Mouse (Mus musculus): ENCODE data around the gene Hnf4a. TPM values are rescaled to one million over a fixed set of nuclear protein-coding genes. Genes with fewer than 3 reads are reported as not detected.

Hnf4a gene
- total and polyA plus RNA-seq, 3 experiments, result 0.05 to 0.38 (median 0.17) TPM

DNA sequence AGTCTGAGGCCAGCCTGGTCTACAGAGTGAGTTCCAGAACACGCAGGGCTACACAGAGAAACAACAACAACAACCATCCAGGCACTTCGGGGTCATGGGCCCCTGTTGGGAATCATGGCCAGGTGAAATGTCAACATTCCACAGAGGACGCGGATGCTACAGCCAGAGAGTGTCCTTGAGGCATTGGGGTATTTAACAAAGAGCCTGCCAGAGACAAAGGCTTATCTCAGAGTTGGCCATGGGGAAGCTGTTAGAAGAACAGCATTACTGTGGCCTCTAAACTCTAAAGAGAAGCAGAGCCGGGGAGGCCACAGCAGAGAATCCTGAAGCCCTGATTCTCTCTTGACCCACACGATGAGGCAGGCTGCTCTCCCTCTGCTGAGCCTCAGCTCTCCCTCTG lies 37.7 kb upstream of the Hnf4a start:
- no peak overlapping the region for H3K4me3 ChIP-seq (ENCODE audit: low read depth, low read length)
- H3K27me3 ChIP-seq (ENCODE audit: insufficient read depth, low read length), result no peaks in the 10 kb centered on the region
- no peak for TF ChIP-seq GATA2 (IDR thresholded peaks at IDR 0.05; ENCODE audit: borderline replicate concordance, low read depth, low read length)
- TF ChIP-seq TAL1 (conservative IDR thresholded peaks at IDR 0.05; ENCODE audit: low read depth, low read length), result no peak
- no peak for TF ChIP-seq GATA1 (IDR thresholded peaks at IDR 0.05; ENCODE audit: borderline replicate concordance, low read length)
- TF ChIP-seq POLR2AphosphoS5 (IDR thresholded peaks at IDR 0.05; ENCODE audit: insufficient replicate concordance, low read depth, low read length), result no peak
- no peak for TF ChIP-seq CTCF (IDR thresholded peaks at IDR 0.05; ENCODE audit: low read depth, low read length)
- DNase-seq (ENCODE audit: low spot score) (no peak), ATAC-seq (ENCODE audit: extremely low read depth, insufficient number of reproducible peaks, low FRiP score, poor library complexity, severe bottlenecking) (no peak)
- H3K9me3 ChIP-seq (replicated peaks), result no peaks in the 10 kb centered on the region
- peaks cover 11% of the 10 kb centered on the region for H3K4me1 ChIP-seq (ENCODE audit: insufficient read depth, low read depth, low read length)
- peaks cover 62% of the 10 kb centered on the region for H3K36me3 ChIP-seq (replicated peaks)

DNA sequence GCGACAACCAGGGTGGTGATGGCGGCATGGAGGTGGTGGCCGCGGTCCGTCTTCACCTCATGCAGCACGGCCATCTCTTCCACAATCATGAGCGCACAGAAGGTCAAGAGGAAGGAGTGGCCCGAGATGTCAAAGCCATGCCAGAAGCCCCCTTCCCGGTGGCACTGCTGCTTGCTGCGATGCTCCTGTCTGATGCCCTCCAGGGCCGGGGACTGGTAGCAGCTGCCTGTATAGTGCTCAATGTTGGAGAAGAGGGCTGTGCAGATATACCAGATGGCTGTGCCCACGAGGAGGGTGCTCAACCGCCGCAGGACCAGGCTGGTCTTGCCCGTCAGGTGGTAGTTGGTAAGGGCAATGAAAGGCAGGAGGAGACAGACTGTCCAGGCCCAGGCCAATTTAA lies 36.9 kb upstream of the Hnf4a start:
- DNase-seq (ENCODE audit: low spot score) (no peak), ATAC-seq (ENCODE audit: extremely low read depth, insufficient number of reproducible peaks, low FRiP score, poor library complexity, severe bottlenecking) (no peak)
- peaks cover 58% of the 10 kb centered on the region for H3K36me3 ChIP-seq (replicated peaks)
- no peaks in the 10 kb centered on the region for H3K9me3 ChIP-seq (replicated peaks)
- TF ChIP-seq GATA1 (IDR thresholded peaks at IDR 0.05; ENCODE audit: borderline replicate concordance, low read length), result no peak
- TF ChIP-seq GATA2 (IDR thresholded peaks at IDR 0.05; ENCODE audit: borderline replicate concordance, low read depth, low read length), result no peak
- TF ChIP-seq POLR2AphosphoS5 (IDR thresholded peaks at IDR 0.05; ENCODE audit: insufficient replicate concordance, low read depth, low read length), result no peak
- no peak for TF ChIP-seq TAL1 (conservative IDR thresholded peaks at IDR 0.05; ENCODE audit: low read depth, low read length)
- no peak for TF ChIP-seq CTCF (IDR thresholded peaks at IDR 0.05; ENCODE audit: low read depth, low read length)
- H3K4me1 ChIP-seq (ENCODE audit: insufficient read depth, low read depth, low read length), result peaks cover 11% of the 10 kb centered on the region
- H3K4me3 ChIP-seq (ENCODE audit: low read depth, low read length), result no peak overlapping the region
- H3K27me3 ChIP-seq (ENCODE audit: insufficient read depth, low read length), result no peaks in the 10 kb centered on the region

GRCm38 (mm10) chr2:163471136-163471535 lies 35.5 kb upstream of the Hnf4a start:
- Histone ChIP-seq H3K36me3 (replicated peaks) (peaks cover 43% of the 10 kb centered on the region), H3K27me3 (ENCODE audit: insufficient read depth, low read length) (no peaks in the 10 kb centered on the region), H3K4me3 (ENCODE audit: low read depth, low read length) (peak overlapping the region; percentile 81; the same call in 1 of the 2 replicates), H3K4me1 (ENCODE audit: insufficient read depth, low read depth, low read length) (peaks cover 11% of the 10 kb centered on the region), H3K9me3 (replicated peaks) (no peaks in the 10 kb centered on the region)
- ATAC-seq (ENCODE audit: extremely low read depth, insufficient number of reproducible peaks, low FRiP score, poor library complexity, severe bottlenecking) (no peak), DNase-seq (ENCODE audit: low spot score) (peak; percentile 5)
- TF ChIP-seq TAL1 (conservative IDR thresholded peaks at IDR 0.05; ENCODE audit: low read depth, low read length) (no peak), GATA2 (IDR thresholded peaks at IDR 0.05; ENCODE audit: borderline replicate concordance, low read depth, low read length) (no peak), POLR2AphosphoS5 (IDR thresholded peaks at IDR 0.05; ENCODE audit: insufficient replicate concordance, low read depth, low read length) (no peak), GATA1 (IDR thresholded peaks at IDR 0.05; ENCODE audit: borderline replicate concordance, low read length) (no peak), CTCF (IDR thresholded peaks at IDR 0.05; ENCODE audit: low read depth, low read length) (no peak)

- peak overlapping the region; percentile 81 for H3K4me3 ChIP-seq (ENCODE audit: low read depth, low read length)
- H3K36me3 ChIP-seq (replicated peaks), result peaks cover 36% of the 10 kb centered on the region
- TF ChIP-seq POLR2AphosphoS5 (IDR thresholded peaks at IDR 0.05; ENCODE audit: insufficient replicate concordance, low read depth, low read length), result no peak
- no peak for TF ChIP-seq GATA2 (IDR thresholded peaks at IDR 0.05; ENCODE audit: borderline replicate concordance, low read depth, low read length)
- no peak for TF ChIP-seq GATA1 (IDR thresholded peaks at IDR 0.05; ENCODE audit: borderline replicate concordance, low read length)
- TF ChIP-seq TAL1 (conservative IDR thresholded peaks at IDR 0.05; ENCODE audit: low read depth, low read length), result no peak
- no peak for TF ChIP-seq CTCF (IDR thresholded peaks at IDR 0.05; ENCODE audit: low read depth, low read length)
- peaks cover 8% of the 10 kb centered on the region for H3K4me1 ChIP-seq (ENCODE audit: insufficient read depth, low read depth, low read length)
- no peaks in the 10 kb centered on the region for H3K9me3 ChIP-seq (replicated peaks)
- ATAC-seq (ENCODE audit: extremely low read depth, insufficient number of reproducible peaks, low FRiP score, poor library complexity, severe bottlenecking) (peak; percentile 62), DNase-seq (ENCODE audit: low spot score) (peak; percentile 79)
- no peaks in the 10 kb centered on the region for H3K27me3 ChIP-seq (ENCODE audit: insufficient read depth, low read length)
Observed at GRCm38 (mm10) chr2:163471710-163472465, 34.7 kb upstream of the Hnf4a start.

- Histone ChIP-seq H3K27me3 (ENCODE audit: insufficient read depth, low read length) (no peaks in the 10 kb centered on the region), H3K36me3 (replicated peaks) (peaks cover 31% of the 10 kb centered on the region), H3K4me3 (ENCODE audit: low read depth, low read length) (peak within 1 kb of the TSS; percentile 81), H3K4me1 (ENCODE audit: insufficient read depth, low read depth, low read length) (peaks cover 8% of the 10 kb centered on the region), H3K9me3 (replicated peaks) (no peaks in the 10 kb centered on the region)
- TF ChIP-seq GATA2 (IDR thresholded peaks at IDR 0.05; ENCODE audit: borderline replicate concordance, low read depth, low read length) (no peak), CTCF (IDR thresholded peaks at IDR 0.05; ENCODE audit: low read depth, low read length) (peak; percentile 83), GATA1 (IDR thresholded peaks at IDR 0.05; ENCODE audit: borderline replicate concordance, low read length) (no peak), POLR2AphosphoS5 (IDR thresholded peaks at IDR 0.05; ENCODE audit: insufficient replicate concordance, low read depth, low read length) (no peak), TAL1 (conservative IDR thresholded peaks at IDR 0.05; ENCODE audit: low read depth, low read length) (no peak)
- peak; percentile 97 for DNase-seq (ENCODE audit: low spot score)
- ATAC-seq (ENCODE audit: extremely low read depth, insufficient number of reproducible peaks, low FRiP score, poor library complexity, severe bottlenecking), result peak; percentile 90
Observed at GRCm38 (mm10) chr2:163472466-163472851, 34.1 kb upstream of the Hnf4a start, which contains the start of gene Fitm2. TSS of gene Fitm2 (minus strand) at chr2:163472629.

DNA sequence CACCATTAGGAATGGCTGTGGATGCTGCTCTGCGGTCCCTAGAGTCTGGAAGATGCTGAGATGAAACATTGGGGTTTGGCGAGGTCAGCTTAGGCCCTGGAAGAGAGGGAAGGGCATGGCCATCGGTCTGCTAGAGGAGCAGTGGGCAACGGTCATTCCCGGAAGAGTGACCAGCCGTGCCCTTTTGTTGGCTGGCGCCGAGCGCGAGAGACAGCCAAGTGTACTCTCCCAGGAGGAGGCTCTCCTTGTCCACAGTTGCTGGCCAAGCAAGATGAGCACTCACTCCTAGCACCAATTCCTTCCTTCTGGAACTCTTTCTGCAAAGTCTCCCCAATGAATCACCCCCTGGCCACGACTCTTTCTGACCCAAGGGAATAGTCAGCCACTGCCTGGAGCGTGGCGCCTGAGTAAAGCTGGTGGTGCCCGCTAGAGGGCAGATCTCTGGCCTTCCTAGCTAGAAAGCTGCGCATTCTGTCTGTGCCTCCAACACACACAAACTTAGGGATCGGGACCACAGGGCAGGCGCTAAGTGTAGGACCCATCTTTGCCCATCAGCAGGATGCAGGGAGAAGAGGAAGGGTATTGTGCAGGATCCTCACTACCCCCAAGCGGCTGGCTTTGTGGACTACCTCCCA lies 26.3 kb upstream of the Hnf4a start:
- Histone ChIP-seq H3K36me3 (replicated peaks) (no peaks in the 10 kb centered on the region), H3K4me1 (ENCODE audit: insufficient read depth, low read depth, low read length) (no peaks in the 10 kb centered on the region), H3K27me3 (ENCODE audit: insufficient read depth, low read length) (peaks cover 17% of the 10 kb centered on the region), H3K4me3 (ENCODE audit: low read depth, low read length) (no peak overlapping the region), H3K9me3 (replicated peaks) (no peaks in the 10 kb centered on the region)
- ATAC-seq (ENCODE audit: extremely low read depth, insufficient number of reproducible peaks, low FRiP score, poor library complexity, severe bottlenecking), result no peak
- no peak for DNase-seq (ENCODE audit: low spot score)
- no peak for TF ChIP-seq TAL1 (conservative IDR thresholded peaks at IDR 0.05; ENCODE audit: low read depth, low read length)
